Mouse (Mus musculus) midbrain, postnatal 0 days (tissue): ENCODE data around the gene 0610009B22Rik. TPM values are rescaled to one million over a fixed set of nuclear protein-coding genes. Genes with fewer than 3 reads are reported as not detected.
"Not testable (repeated sequence)": the region's sequence is repeated elsewhere in the genome, so short reads cannot be mapped to it uniquely, and the experiment has no call there.

Source experiments
- ATAC-seq: fragments of 200-750 bp; cut with Nextera tagmentation; 2 replicates; pipeline ENCODE4 v1.8.0; 2017; ENCODE audit warnings: moderate number of reproducible peaks, mild to moderate bottlenecking, moderate TSS enrichment, moderate library complexity; ENCODE audit not compliant: low FRiP score
- DNase-seq: peaks from one replicate; pipeline ENCODE4 v3.0.0-alpha.2; 2015; ENCODE audit warnings: low spot score
- H3K27ac ChIP-seq: fragments of 300-500 bp; sonication (generic); 2 replicates; pipeline ENCODE4 v1.5.1; 2014; ENCODE audit warnings: low read depth, mild to moderate bottlenecking, low read length, mixed read lengths
- H3K27me3 ChIP-seq: fragments of 300-500 bp; sonication (generic); 2 replicates; pipeline ENCODE4 v1.6.1; 2014; ENCODE audit warnings: low read length, control low read depth, mixed read lengths; ENCODE audit not compliant: insufficient read depth
- H3K36me3 ChIP-seq: fragments of 300-500 bp; sonication (generic); 2 replicates; pipeline ENCODE4 v1.6.1; 2014; ENCODE audit warnings: low read length, control low read depth, mixed read lengths; ENCODE audit not compliant: insufficient read depth
- H3K4me1 ChIP-seq: fragments of 300-500 bp; sonication (generic); 2 replicates; pipeline ENCODE4 v1.6.1; 2014; ENCODE audit warnings: mild to moderate bottlenecking, control low read depth, antibody characterized with exemption, low read length, mixed read lengths; ENCODE audit not compliant: insufficient read depth
- H3K4me2 ChIP-seq: fragments of 300-500 bp; sonication (generic); 2 replicates; pipeline ENCODE4 v1.6.1; 2014; ENCODE audit warnings: low read depth, mild to moderate bottlenecking, low read length, mixed read lengths; ENCODE audit not compliant: poor library complexity, severe bottlenecking
- H3K4me3 ChIP-seq: fragments of 300-500 bp; sonication (generic); 2 replicates; pipeline ENCODE4 v1.5.1; 2014; ENCODE audit warnings: low read depth, mild to moderate bottlenecking, low read length, moderate library complexity
- H3K9ac ChIP-seq: fragments of 300-500 bp; sonication (generic); replicated peaks from 2 replicates; pipeline ENCODE4 v1.6.1; 2014; ENCODE audit warnings: mild to moderate bottlenecking, low read length, moderate library complexity, mixed read lengths; ENCODE audit not compliant: poor library complexity, severe bottlenecking
- H3K9me3 ChIP-seq: fragments of 300-500 bp; sonication (generic); 2 replicates; pipeline ENCODE4 v1.6.1; 2016; ENCODE audit warnings: low read length, control low read depth
- CTCF ChIP-seq: IDR thresholded peaks from 2 replicates; pipeline ENCODE4 v1.5.1; 2016; ENCODE audit warnings: antibody characterized with exemption, mild to moderate bottlenecking
- WGBS: fragments of 180-500 bp; shearing (Covaris S2); extraction: QIAGEN DNeasy Blood & Tissue Kit; methylation state at CpG from one replicate; pipeline ENCODE4 v1.1.7; 2014; 5-methylcytosine and 5-hydroxymethylcytosine counted together
- polyA plus RNA-seq: library from polyadenylated mRNA; unstranded; fragments of >200 nt; fragmentation: Nextera tagmentation; extraction: Ambion mirVana; gene quantifications from 2 replicates; pipeline ENCODE4 v1.2.1, GENCODE M21; 2015
- total RNA-seq: library from RNA; depleted of rRNA; stranded (reverse); fragments of >200 nt; gene quantifications from 2 replicates; pipeline ENCODE4 v1.2.3, GENCODE M21; 2014

Gene 0610009B22Rik
- total and polyA plus RNA-seq, 2 experiments from 2014 or later: 31.8 to 83.4 TPM

- Histone ChIP-seq H3K9me3 (no peaks in the 10 kb centered on the region), H3K27me3 (no peaks in the 10 kb centered on the region), H3K9ac (no peak overlapping the region), H3K4me1 (no peaks in the 10 kb centered on the region), H3K4me2 (no peak overlapping the region), H3K4me3 (no peak overlapping the region), H3K27ac (no peak overlapping the region), H3K36me3 (no peaks in the 10 kb centered on the region)
- TF ChIP-seq CTCF: no peak
- DNase-seq: no peak
- WGBS: 93% methylated on average over 7 of the region's 7 CpGs
- ATAC-seq: no peak
Observed at GRCm38 (mm10) chr11:51670846-51671245, 17.8 kb downstream of the 0610009B22Rik start.

GRCm38 (mm10) chr11:51664747-51665146 lies 23.9 kb downstream of the 0610009B22Rik start:
- not testable (repeated sequence) for H3K9ac ChIP-seq, H3K4me2 ChIP-seq, H3K4me3 ChIP-seq, H3K4me1 ChIP-seq, ATAC-seq, H3K27me3 ChIP-seq, H3K36me3 ChIP-seq, H3K9me3 ChIP-seq, H3K27ac ChIP-seq, DNase-seq
- 94% methylated on average over 7 of the region's 7 CpGs for WGBS

GRCm38 (mm10) chr11:51662632-51663031 lies 26.0 kb downstream of the 0610009B22Rik start:
- ATAC-seq (no peak), DNase-seq (no peak)
- TF ChIP-seq CTCF: no peak
- H3K4me3 ChIP-seq: no peak overlapping the region
- no peaks in the 10 kb centered on the region for H3K27me3 ChIP-seq
- no peak overlapping the region for H3K4me2 ChIP-seq
- H3K4me1 ChIP-seq: no peaks in the 10 kb centered on the region
- H3K36me3 ChIP-seq: no peaks in the 10 kb centered on the region
- no peaks in the 10 kb centered on the region for H3K9me3 ChIP-seq
- H3K9ac ChIP-seq: no peak overlapping the region
- WGBS: 78% methylated on average over 7 of the region's 7 CpGs
- H3K27ac ChIP-seq: no peak overlapping the region

- no peak overlapping the region for H3K27ac ChIP-seq
- no peak overlapping the region for H3K4me2 ChIP-seq
- H3K27me3 ChIP-seq: no peaks in the 10 kb centered on the region
- H3K4me1 ChIP-seq: no peaks in the 10 kb centered on the region
- no peaks in the 10 kb centered on the region for H3K36me3 ChIP-seq
- no peaks in the 10 kb centered on the region for H3K9me3 ChIP-seq
- H3K9ac ChIP-seq: no peak overlapping the region
- H3K4me3 ChIP-seq: no peak overlapping the region
- DNase-seq: no peak
- ATAC-seq: no peak
- 69% methylated on average over 16 of the region's 16 CpGs for WGBS
- TF ChIP-seq CTCF: no peak
Observed at GRCm38 (mm10) chr11:51661867-51662365, 26.8 kb downstream of the 0610009B22Rik start.

- ATAC-seq (no peak), DNase-seq (peak; percentile 47)
- no peak overlapping the region for H3K27ac ChIP-seq
- no peaks in the 10 kb centered on the region for H3K4me1 ChIP-seq
- no peak overlapping the region for H3K9ac ChIP-seq
- H3K36me3 ChIP-seq: no peaks in the 10 kb centered on the region
- H3K9me3 ChIP-seq: no peaks in the 10 kb centered on the region
- 71% methylated on average over 6 of the region's 6 CpGs for WGBS
- no peak overlapping the region for H3K4me3 ChIP-seq
- H3K4me2 ChIP-seq: no peak overlapping the region
- no peaks in the 10 kb centered on the region for H3K27me3 ChIP-seq
- no peak for TF ChIP-seq CTCF
Observed at GRCm38 (mm10) chr11:51658705-51659104, 30.0 kb downstream of the 0610009B22Rik start.

GRCm38 (mm10) chr11:51658291-51658690 lies 30.4 kb downstream of the 0610009B22Rik start:
- WGBS: 74% methylated on average over 7 of the region's 7 CpGs
- H3K4me3 ChIP-seq: no peak overlapping the region
- H3K9me3 ChIP-seq: no peaks in the 10 kb centered on the region
- H3K4me1 ChIP-seq: no peaks in the 10 kb centered on the region
- no peak overlapping the region for H3K4me2 ChIP-seq
- no peak for TF ChIP-seq CTCF
- H3K27ac ChIP-seq: no peak overlapping the region
- DNase-seq: no peak
- H3K27me3 ChIP-seq: no peaks in the 10 kb centered on the region
- H3K9ac ChIP-seq: no peak overlapping the region
- no peak for ATAC-seq
- no peaks in the 10 kb centered on the region for H3K36me3 ChIP-seq
